Mouse (Mus musculus): ENCODE results near the gene Etl4.

GRCm38 (mm10) chr2:20595000-20595399 is 685.4 kb downstream of the Etl4 start:
- TF ChIP-seq CTCF (IDR thresholded peaks at IDR 0.05; ENCODE audit: low read depth, low read length) (no peak), POLR2A (IDR thresholded peaks at IDR 0.05; ENCODE audit: extremely low read depth, insufficient read depth, low read length) (no peak)
